Mouse (Mus musculus) G1E-ER4 (cell line): Measurements from ENCODE around the gene H1fx. TPM values are rescaled to one million over a fixed set of nuclear protein-coding genes. Genes with fewer than 3 reads are reported as not detected.

Experiments
- GATA1 ChIP-seq: IDR thresholded peaks from one replicate; pipeline ENCODE4 v1.8.0; 2012; ENCODE audit warnings: low read length, inconsistent platforms
- polyA plus RNA-seq: library from polyadenylated mRNA; stranded (reverse); fragments of >175 nt; gene quantifications from 2 replicates; pipeline ENCODE4 v1.2.3, GENCODE M21; 2012

H1fx gene
- not detected in 2 replicates for polyA plus RNA-seq

GRCm38 (mm10) chr6:87981547-87982256 is at the start of gene H1fx:
TSS of gene H1fx (minus strand) at chr6:87981637.
- TF ChIP-seq GATA1: no peak

- no peak for TF ChIP-seq GATA1
Measured at GRCm38 (mm10) chr6:88030432-88030831, 49.0 kb upstream of the H1fx start.

DNA sequence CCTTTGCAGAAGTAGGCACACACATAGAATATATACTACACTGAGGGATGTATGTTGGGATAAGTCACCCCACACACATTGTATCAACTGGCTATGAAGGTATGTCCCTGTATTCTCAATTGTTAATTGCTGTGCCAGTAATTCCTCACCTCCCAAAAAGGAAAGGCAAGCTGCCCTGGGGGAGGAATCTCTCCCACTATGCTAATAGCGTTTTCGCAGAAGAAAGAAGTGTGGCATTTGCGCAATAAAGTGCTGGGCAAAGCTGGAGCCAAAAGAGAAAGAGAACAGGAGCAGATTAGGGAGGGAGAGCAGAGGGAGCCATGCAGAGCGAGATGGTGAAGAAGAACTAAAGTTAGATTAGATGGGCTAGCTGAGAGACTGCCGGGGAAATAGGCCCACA is 46.0 kb upstream of the H1fx start:
- no peak for TF ChIP-seq GATA1

DNA sequence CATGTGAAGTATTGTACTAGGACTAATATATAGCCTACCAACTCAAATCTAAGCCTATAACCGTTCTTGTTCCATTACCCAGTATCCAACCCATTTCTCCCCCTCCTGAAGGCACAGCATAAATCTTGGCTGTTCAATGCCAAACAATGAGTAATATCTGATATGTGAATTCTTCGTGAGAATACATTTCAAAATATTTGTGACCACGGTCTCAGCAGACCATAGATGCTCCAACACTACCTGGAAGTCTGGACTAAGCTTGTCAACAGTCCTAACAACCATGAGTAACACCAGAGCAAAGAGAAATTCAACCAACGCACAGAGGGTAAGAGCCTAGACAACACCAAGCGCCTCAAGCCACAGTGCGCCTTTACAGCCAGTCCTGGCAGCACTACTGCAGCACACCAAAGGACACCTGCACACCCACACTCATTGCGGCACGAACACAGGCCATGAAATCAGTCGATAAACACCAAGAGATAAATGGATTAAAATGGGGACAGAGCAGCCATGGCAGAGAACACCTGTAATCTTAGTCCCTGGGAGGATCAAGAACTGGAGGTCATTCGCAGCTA is 42.0 kb upstream of the H1fx start:
- no peak for TF ChIP-seq GATA1

- no peak for TF ChIP-seq GATA1
Measured at GRCm38 (mm10) chr6:88019154-88019553, 37.7 kb upstream of the H1fx start.

DNA sequence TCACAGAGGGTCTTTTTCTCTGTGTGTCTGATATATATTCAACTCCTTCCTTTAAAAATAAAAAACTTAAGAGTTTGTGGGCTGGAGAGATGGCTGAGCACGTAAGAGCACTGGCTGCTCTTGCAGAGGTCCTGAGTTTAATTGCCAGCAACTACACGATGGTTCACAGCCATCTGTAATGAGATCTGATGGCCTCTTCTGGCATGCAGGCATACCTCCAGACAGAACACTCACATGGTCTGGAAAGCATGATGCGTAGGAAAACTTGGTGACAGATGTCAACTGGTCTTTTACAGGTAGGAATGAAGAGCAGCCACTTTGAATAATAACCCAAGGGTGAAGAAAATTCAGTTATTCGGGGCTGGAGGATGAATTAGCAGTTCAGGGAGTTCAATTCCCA is 36.4 kb upstream of the H1fx start:
- TF ChIP-seq GATA1: no peak

DNA sequence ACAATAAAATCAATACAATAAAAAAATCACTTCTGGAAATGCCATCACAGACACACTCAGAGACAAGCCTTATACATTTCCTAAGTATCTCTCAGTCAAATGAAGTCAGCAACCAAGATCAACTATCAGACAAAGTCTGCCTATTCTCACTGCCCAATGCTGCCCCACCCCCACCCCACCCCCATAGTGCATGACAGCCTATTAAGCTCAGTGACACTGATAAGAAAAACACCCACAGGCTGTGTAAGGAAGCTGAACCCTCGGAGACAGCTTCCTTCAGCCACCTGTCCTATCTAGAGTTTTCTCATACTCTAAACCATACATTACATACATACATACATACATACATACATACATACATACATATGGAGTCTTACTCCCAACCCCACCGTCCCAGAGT is 34.4 kb upstream of the H1fx start:
- no peak for TF ChIP-seq GATA1

DNA sequence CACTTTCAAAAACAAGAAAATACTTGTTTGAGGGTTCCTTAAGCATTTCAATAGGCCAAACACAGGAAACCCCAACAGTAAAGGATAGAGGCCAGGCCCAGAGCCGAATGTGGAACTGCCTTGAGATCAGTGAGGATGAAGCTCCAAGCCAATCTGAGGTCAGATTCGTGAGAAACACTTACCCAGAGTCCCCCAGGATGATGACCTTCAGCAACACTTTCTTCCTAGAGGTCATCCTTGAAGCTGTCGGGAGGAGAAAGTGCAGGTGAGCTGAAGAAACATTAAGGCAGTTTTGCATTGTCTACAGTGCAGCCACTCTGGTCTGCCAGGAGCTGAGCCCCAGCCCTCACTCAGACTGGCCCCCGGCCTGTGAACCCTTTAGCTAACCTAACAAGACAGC is 32.0 kb upstream of the H1fx start:
- no peak for TF ChIP-seq GATA1

DNA sequence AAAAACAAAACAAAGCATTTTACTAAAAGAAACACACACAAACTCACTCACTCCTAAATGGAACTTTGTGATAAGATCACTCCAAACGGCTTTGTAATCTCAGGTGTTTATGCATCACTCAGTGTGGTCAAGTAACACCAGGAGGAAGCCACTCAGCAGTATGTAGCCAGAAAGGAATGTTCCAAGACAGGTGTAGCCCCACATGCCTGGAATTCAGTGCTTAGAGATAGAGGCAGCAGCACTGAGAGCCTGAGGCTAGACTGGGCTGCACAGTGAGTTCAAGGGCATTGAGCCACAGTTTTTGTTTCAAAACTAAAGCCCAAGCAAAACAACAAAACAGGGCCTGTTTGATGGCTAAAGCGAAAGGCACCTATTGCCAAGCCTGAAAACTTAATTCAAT is 31.2 kb upstream of the H1fx start:
- TF ChIP-seq GATA1: no peak

GRCm38 (mm10) chr6:88009209-88009608 is 27.8 kb upstream of the H1fx start:
- TF ChIP-seq GATA1: no peak

DNA sequence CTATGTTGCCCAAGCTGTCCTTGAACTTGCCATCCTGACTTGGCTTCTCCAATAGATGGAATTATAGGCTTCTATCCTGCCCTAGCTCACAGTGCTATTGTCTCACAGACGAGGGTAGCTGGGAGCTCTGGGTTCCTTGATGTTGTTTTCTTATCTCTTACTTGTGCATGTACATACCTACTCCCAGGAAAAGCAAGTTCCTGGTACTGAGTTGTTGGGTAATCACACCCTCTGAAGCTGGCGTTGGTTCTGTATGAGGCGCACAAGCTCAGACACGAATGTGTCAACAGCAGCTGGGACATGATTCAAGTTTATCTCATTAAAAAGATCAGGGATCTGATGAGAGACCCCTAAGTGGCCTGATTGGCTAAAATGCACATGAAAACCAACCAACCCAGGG is 22.0 kb upstream of the H1fx start:
- TF ChIP-seq GATA1: no peak

DNA sequence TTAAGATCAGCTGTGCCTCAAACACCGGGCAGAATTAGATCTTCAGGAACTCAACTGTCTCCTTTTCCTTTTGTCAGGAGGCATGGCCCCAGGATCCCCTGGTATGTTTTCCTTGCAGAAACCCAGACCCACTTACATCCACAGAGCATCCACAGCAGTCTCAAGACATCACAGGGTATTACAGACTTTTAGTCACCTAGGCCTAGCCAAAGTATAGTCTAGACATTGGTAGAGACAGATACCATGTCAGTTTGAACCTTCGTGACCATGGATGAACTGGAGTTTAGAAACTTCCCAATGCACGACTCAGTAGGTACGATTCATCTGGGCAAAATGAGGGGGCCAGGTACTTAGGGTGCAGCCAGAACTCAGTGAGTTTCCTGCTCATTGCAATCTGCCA is 16.9 kb upstream of the H1fx start:
- TF ChIP-seq GATA1: no peak

GRCm38 (mm10) chr6:87997706-87998265 is 16.3 kb upstream of the H1fx start:
- no peak for TF ChIP-seq GATA1

GRCm38 (mm10) chr6:87996606-87997005 is 15.2 kb upstream of the H1fx start:
- no peak for TF ChIP-seq GATA1

DNA sequence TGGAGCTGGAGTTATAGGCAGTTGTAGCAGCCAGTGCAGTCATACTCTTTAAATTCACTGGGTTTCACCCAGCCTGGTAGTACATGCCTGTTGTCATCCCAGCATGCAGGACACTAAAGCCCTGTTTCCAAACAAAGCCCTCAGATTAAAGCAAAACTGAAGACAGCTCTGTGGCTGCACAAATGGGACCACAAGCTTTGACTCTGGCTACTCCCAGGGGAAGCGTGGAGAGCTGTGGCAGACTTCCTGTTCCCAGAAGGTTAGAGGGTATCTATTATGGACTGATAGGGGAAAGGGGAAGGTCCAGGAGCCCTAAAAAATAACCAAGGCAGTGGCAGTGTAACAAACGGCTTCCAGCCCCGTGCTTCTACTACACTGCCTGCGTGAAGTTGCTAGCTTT is 14.1 kb upstream of the H1fx start:
- no peak for TF ChIP-seq GATA1

DNA sequence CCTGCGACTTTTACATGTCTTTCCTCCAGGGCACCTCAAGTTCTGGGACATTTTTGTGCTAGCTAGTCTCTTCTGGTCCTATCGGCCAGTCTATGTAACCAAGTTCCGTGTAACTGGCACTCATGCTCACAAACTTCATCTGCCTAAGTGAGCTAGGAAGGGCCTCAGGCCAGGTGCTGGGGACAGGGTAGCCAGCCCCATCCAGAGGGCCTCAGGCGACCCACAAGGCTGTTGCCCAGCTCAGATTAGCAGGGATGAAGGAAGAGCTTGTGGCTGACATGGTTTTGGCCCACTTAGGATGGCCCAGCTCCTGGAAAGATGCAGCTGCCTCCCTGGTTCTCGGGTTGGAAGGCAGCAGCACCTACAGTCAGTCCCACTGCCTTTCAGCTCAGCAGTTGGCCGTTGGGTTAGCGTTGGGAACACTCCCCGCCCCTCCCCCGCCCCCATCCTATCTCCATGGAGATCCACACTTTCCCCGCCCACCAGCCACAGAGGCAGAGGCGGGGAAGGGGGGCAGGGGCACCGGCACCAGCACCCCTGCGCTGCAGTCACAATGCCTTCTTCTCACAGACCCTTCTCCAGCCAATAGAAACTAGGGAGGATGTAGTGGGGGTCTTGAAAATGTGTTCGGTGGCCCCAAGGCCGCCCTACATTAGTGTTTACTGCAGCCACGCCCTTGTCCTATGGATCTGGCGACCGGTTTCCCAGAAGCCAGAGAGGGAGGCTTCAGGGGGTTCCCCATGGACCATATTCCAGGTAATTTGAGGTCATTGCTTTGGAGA is 12.5 kb upstream of the H1fx start:
- TF ChIP-seq GATA1: no peak

DNA sequence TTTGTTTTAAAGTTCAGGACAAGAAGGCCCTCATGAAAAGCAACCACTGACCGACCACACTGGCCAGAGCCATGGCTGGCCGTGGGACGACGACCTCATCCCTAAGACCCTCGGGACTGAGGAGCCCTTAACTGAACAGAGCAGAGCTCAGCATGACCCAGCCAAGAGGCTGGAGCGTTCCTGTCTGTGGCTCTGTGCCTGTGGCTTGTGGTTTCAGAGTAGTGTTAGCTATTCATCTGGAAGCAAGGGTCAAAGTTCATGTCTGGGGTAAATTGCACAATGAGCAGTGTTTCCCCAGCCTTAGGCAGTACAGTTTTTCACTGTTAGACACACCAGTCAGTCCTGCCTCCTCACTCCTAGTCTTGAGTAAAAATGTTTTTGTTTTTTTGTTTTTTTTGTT is 11.3 kb upstream of the H1fx start:
- no peak for TF ChIP-seq GATA1

DNA sequence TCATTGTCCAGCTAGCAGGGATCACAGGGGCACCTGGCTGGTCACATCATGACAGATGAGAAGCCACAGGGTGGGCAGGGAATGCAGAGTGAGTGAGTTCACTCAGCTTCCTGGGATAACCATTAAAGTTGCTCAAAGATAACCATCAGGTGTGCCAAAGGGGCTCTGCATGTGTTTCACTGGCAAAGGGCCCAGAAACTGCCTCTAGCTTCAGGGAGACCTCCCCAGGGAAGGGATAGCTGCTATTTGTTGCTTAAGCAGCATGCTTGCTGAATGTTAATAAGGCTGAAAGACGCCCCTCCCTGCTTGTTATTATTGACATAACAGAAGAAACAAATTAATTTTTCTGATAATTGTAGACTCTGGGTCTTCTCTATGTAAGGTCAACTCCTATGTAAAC is 10.4 kb upstream of the H1fx start:
- no peak for TF ChIP-seq GATA1
